Mouse (Mus musculus) MEL (cell line): Measurements from ENCODE around the gene Atrnl1. TPM values are rescaled to one million over a fixed set of nuclear protein-coding genes. Genes with fewer than 3 reads are reported as not detected.

Source experiments
- DNase-seq: peaks from one replicate; pipeline ENCODE4 v3.0.0; 2011; ENCODE audit warnings: low read depth, low spot score
- H3K27ac ChIP-seq: 2 replicates; pipeline ENCODE4 v1.5.1; 2012; ENCODE audit warnings: low read depth, mild to moderate bottlenecking, control low read depth, low read length, moderate library complexity; ENCODE audit not compliant: control insufficient read depth
- H3K27me3 ChIP-seq, 2 experiments: fragments of 150-350 bp in 1 of 2; sonication (generic) in 1 of 2; 2 replicates each; pipeline ENCODE4 v1.6.1; 2012; ENCODE audit warnings: low read length in 2 of 2, mild to moderate bottlenecking in 2 of 2, improper control_type of control experiment in 1 of 2, moderate library complexity in 1 of 2; ENCODE audit not compliant: insufficient read depth in 2 of 2, control insufficient read depth in 1 of 2
- H3K36me3 ChIP-seq, 2 experiments: 2 replicates each; pipeline ENCODE4 v1.6.1; 2012 to 2014; ENCODE audit warnings: low read length in 2 of 2, improper control_type of control experiment in 1 of 2, inconsistent platforms in 1 of 2, mild to moderate bottlenecking in 1 of 2; ENCODE audit not compliant: insufficient read depth in 2 of 2, control insufficient read depth in 1 of 2
- H3K4me1 ChIP-seq, 2 experiments: fragments of 150-350 bp in 1 of 2; sonication (generic) in 1 of 2; 2 replicates each; pipeline ENCODE4 v1.6.1; 2012; ENCODE audit warnings: low read length in 2 of 2, improper control_type of control experiment in 1 of 2, mild to moderate bottlenecking in 1 of 2; ENCODE audit not compliant: insufficient read depth in 2 of 2, control insufficient read depth in 1 of 2
- H3K4me3 ChIP-seq, 2 experiments: fragments of 150-350 bp in 1 of 2; sonication (generic) in 1 of 2; 2 replicates each; pipeline ENCODE4 v1.5.1; 2012; ENCODE audit warnings: low read depth in 2 of 2, low read length in 2 of 2, mild to moderate bottlenecking in 2 of 2, moderate library complexity in 2 of 2, control low read depth in 1 of 2, improper control_type of control experiment in 1 of 2; ENCODE audit not compliant: control insufficient read depth in 1 of 2, insufficient read depth in 1 of 2
- H3K79me2 ChIP-seq: 2 replicates; pipeline ENCODE4 v1.6.1; 2012; ENCODE audit warnings: mild to moderate bottlenecking, low read length, moderate library complexity; ENCODE audit not compliant: control insufficient read depth, poor library complexity, insufficient read depth
- H3K9ac ChIP-seq: 2 replicates; pipeline ENCODE4 v1.6.1; 2012; ENCODE audit warnings: low read depth, mild to moderate bottlenecking, control low read depth, low read length, moderate library complexity; ENCODE audit not compliant: control insufficient read depth, poor library complexity, severe bottlenecking
- H3K9me3 ChIP-seq: fragments of 150-350 bp; sonication (generic); replicated peaks from 2 replicates; pipeline ENCODE4 v1.6.1; 2012; ENCODE audit warnings: mild to moderate bottlenecking, low read length, improper control_type of control experiment, moderate library complexity; ENCODE audit not compliant: insufficient read depth
- BHLHE40 ChIP-seq: IDR thresholded peaks from 2 replicates; pipeline ENCODE4 v1.6.1; 2012; ENCODE audit warnings: low read depth, mild to moderate bottlenecking, inconsistent platforms, low read length, improper control_type of control experiment, borderline replicate concordance
- CHD1 ChIP-seq: IDR thresholded peaks from 2 replicates; pipeline ENCODE4 v1.6.1; 2012; ENCODE audit warnings: low read depth, mild to moderate bottlenecking, inconsistent platforms, low read length, improper control_type of control experiment
- CHD2 ChIP-seq: IDR thresholded peaks from 2 replicates; pipeline ENCODE4 v1.6.1; 2011; ENCODE audit warnings: low read length, improper control_type of control experiment
- CTCF ChIP-seq, 3 experiments: IDR thresholded peaks in 2 of 3; conservative IDR thresholded peaks in 1 of 3; 2 replicates each; pipeline ENCODE4 v1.5.1; 2011 to 2012; ENCODE audit warnings: low read length in 3 of 3, low read depth in 2 of 3, mild to moderate bottlenecking in 2 of 3, improper control_type of control experiment in 1 of 3, inconsistent platforms in 1 of 3, mixed read lengths in 1 of 3, moderate library complexity in 1 of 3; ENCODE audit not compliant: control insufficient read depth in 1 of 3, insufficient read depth in 1 of 3, poor library complexity in 1 of 3, severe bottlenecking in 1 of 3
- E2F4 ChIP-seq: IDR thresholded peaks from 2 replicates; pipeline ENCODE4 v1.6.1; 2011; ENCODE audit warnings: low read depth, low read length, improper control_type of control experiment, borderline replicate concordance
- ELF1 ChIP-seq: IDR thresholded peaks from 2 replicates; pipeline ENCODE4 v1.6.1; 2014; ENCODE audit warnings: low read depth, mild to moderate bottlenecking, inconsistent platforms, low read length, improper control_type of control experiment, moderate library complexity
- EP300 ChIP-seq, 2 experiments: IDR thresholded peaks; 2 replicates each; pipeline ENCODE4 v1.6.1; 2011; ENCODE audit warnings: improper control_type of control experiment in 2 of 2, low read length in 2 of 2, low read depth in 1 of 2, mild to moderate bottlenecking in 1 of 2
- GABPA ChIP-seq: IDR thresholded peaks from 2 replicates; pipeline ENCODE4 v1.6.1; 2012; ENCODE audit warnings: low read depth, mild to moderate bottlenecking, inconsistent platforms, low read length, improper control_type of control experiment, moderate library complexity
- GATA1 ChIP-seq: IDR thresholded peaks from 2 replicates; pipeline ENCODE4 v1.6.1; 2011; ENCODE audit warnings: low read depth, low read length, improper control_type of control experiment
- JUND ChIP-seq: IDR thresholded peaks from 2 replicates; pipeline ENCODE4 v1.6.1; 2011; ENCODE audit warnings: low read depth, mild to moderate bottlenecking, improper control_type of control experiment, low read length
- KAT2A ChIP-seq: conservative IDR thresholded peaks from 2 replicates; pipeline ENCODE4 v1.6.1; 2012; ENCODE audit warnings: low read depth, low read length, improper control_type of control experiment, inconsistent platforms
- MAFK ChIP-seq: IDR thresholded peaks from 2 replicates; pipeline ENCODE4 v1.6.1; 2011; ENCODE audit warnings: low read depth, mild to moderate bottlenecking, low read length, improper control_type of control experiment, borderline replicate concordance
- MAX ChIP-seq: IDR thresholded peaks from 2 replicates; pipeline ENCODE4 v1.6.1; 2011; ENCODE audit warnings: low read length, improper control_type of control experiment
- MAZ ChIP-seq: IDR thresholded peaks from 2 replicates; pipeline ENCODE4 v1.6.1; 2012; ENCODE audit warnings: low read depth, mild to moderate bottlenecking, inconsistent platforms, low read length, improper control_type of control experiment
- MEF2A ChIP-seq: IDR thresholded peaks from 2 replicates; pipeline ENCODE4 v1.6.1; 2014; ENCODE audit warnings: low read depth, mild to moderate bottlenecking, inconsistent platforms, low read length, improper control_type of control experiment; ENCODE audit not compliant: poor library complexity, insufficient replicate concordance, severe bottlenecking; ENCODE audit errors: extremely low read depth
- MXI1 ChIP-seq: IDR thresholded peaks from 2 replicates; pipeline ENCODE4 v1.6.1; 2011; ENCODE audit warnings: mild to moderate bottlenecking, low read depth, low read length, improper control_type of control experiment
- MYB ChIP-seq: IDR thresholded peaks from 2 replicates; pipeline ENCODE4 v1.6.1; 2011; ENCODE audit warnings: mild to moderate bottlenecking, low read depth, low read length, improper control_type of control experiment
- MYC ChIP-seq: IDR thresholded peaks from 2 replicates; pipeline ENCODE4 v1.6.1; 2011; ENCODE audit warnings: low read depth, mild to moderate bottlenecking, low read length, improper control_type of control experiment, moderate library complexity
- NELFE ChIP-seq: IDR thresholded peaks from 2 replicates; pipeline ENCODE4 v1.6.1; 2011; ENCODE audit warnings: low read depth, low read length, improper control_type of control experiment
- NRF1 ChIP-seq: IDR thresholded peaks from 2 replicates; pipeline ENCODE4 v1.6.1; 2014; ENCODE audit warnings: low read depth, mild to moderate bottlenecking, inconsistent platforms, low read length, improper control_type of control experiment, moderate library complexity; ENCODE audit not compliant: poor library complexity, insufficient read depth, severe bottlenecking
- POLR2A ChIP-seq, 2 experiments: IDR thresholded peaks; 2 replicates each; pipeline ENCODE4 v1.6.1; 2011 to 2012; ENCODE audit warnings: low read length in 2 of 2, mild to moderate bottlenecking in 2 of 2, control low read depth in 1 of 2, improper control_type of control experiment in 1 of 2, low read depth in 1 of 2, moderate library complexity in 1 of 2; ENCODE audit not compliant: control insufficient read depth in 1 of 2, insufficient read depth in 1 of 2, poor library complexity in 1 of 2
- POLR2AphosphoS2 ChIP-seq: IDR thresholded peaks from 2 replicates; pipeline ENCODE4 v1.6.1; 2011; ENCODE audit warnings: low read length, improper control_type of control experiment
- POLR2AphosphoS5 ChIP-seq: IDR thresholded peaks from 2 replicates; pipeline ENCODE4 v1.6.1; 2012; ENCODE audit warnings: low read depth, borderline replicate concordance, mild to moderate bottlenecking, inconsistent platforms, low read length, moderate library complexity, mixed read lengths
- RAD21 ChIP-seq: IDR thresholded peaks from 2 replicates; pipeline ENCODE4 v1.6.1; 2011; ENCODE audit warnings: mild to moderate bottlenecking, low read depth, low read length, improper control_type of control experiment
- RCOR1 ChIP-seq: IDR thresholded peaks from 2 replicates; pipeline ENCODE4 v1.6.1; 2012; ENCODE audit warnings: low read depth, mild to moderate bottlenecking, inconsistent platforms, low read length, improper control_type of control experiment
- SIN3A ChIP-seq: IDR thresholded peaks from 2 replicates; pipeline ENCODE4 v1.6.1; 2012; ENCODE audit warnings: low read length, improper control_type of control experiment, inconsistent platforms
- SMC3 ChIP-seq: IDR thresholded peaks from 2 replicates; pipeline ENCODE4 v1.6.1; 2011; ENCODE audit warnings: low read depth, low read length, improper control_type of control experiment
- TAL1 ChIP-seq: IDR thresholded peaks from 2 replicates; pipeline ENCODE4 v1.6.1; 2012; ENCODE audit warnings: mild to moderate bottlenecking, inconsistent platforms, low read length, moderate library complexity, mixed read lengths
- TBP ChIP-seq: IDR thresholded peaks from 2 replicates; pipeline ENCODE4 v1.8.0; 2011; ENCODE audit warnings: low read depth, low read length, improper control_type of control experiment
- TCF12 ChIP-seq: IDR thresholded peaks from 2 replicates; pipeline ENCODE4 v1.6.1; 2014; ENCODE audit warnings: low read depth, mild to moderate bottlenecking, inconsistent platforms, low read length, improper control_type of control experiment, moderate library complexity
- UBTF ChIP-seq: IDR thresholded peaks from 2 replicates; pipeline ENCODE4 v1.6.1; 2012; ENCODE audit warnings: low read depth, mild to moderate bottlenecking, inconsistent platforms, low read length, improper control_type of control experiment, moderate library complexity, borderline replicate concordance; ENCODE audit not compliant: insufficient read depth
- USF1 ChIP-seq: IDR thresholded peaks from 2 replicates; pipeline ENCODE4 v1.6.1; 2014; ENCODE audit warnings: low read depth, mild to moderate bottlenecking, inconsistent platforms, low read length, improper control_type of control experiment, moderate library complexity
- USF2 ChIP-seq, 2 experiments: IDR thresholded peaks; 2 replicates each; pipeline ENCODE4 v1.6.1; 2011 to 2012; ENCODE audit warnings: improper control_type of control experiment in 2 of 2, low read length in 2 of 2, borderline replicate concordance in 1 of 2, inconsistent platforms in 1 of 2, low read depth in 1 of 2, mild to moderate bottlenecking in 1 of 2; ENCODE audit not compliant: insufficient read depth in 1 of 2
- ZC3H11A ChIP-seq: IDR thresholded peaks from 2 replicates; pipeline ENCODE4 v1.6.1; 2012; ENCODE audit warnings: low read depth, mild to moderate bottlenecking, inconsistent platforms, low read length, improper control_type of control experiment
- ZKSCAN1 ChIP-seq: IDR thresholded peaks from 2 replicates; pipeline ENCODE4 v1.6.1; 2012; ENCODE audit warnings: low read depth, mild to moderate bottlenecking, inconsistent platforms, low read length, improper control_type of control experiment, moderate library complexity
- ZMIZ1 ChIP-seq: IDR thresholded peaks from 2 replicates; pipeline ENCODE4 v1.6.1; 2012; ENCODE audit warnings: low read depth, mild to moderate bottlenecking, inconsistent platforms, low read length, improper control_type of control experiment, moderate library complexity
- ZNF384 ChIP-seq: IDR thresholded peaks from 2 replicates; pipeline ENCODE4 v1.6.1; 2012; ENCODE audit warnings: low read depth, mild to moderate bottlenecking, inconsistent platforms, low read length, improper control_type of control experiment
- polyA plus RNA-seq, 2 experiments: library from polyadenylated mRNA; stranded (reverse) in 1 of 2; unstranded in 1 of 2; fragments of >175 nt in 1 of 2; fragments of >200 nt in 1 of 2; gene quantifications; 2 replicates each; pipeline versions ENCODE4 v1.2.1 to v1.2.4; 2012; ENCODE audit warnings: low replicate concordance in 2 of 2, low read depth in 1 of 2; ENCODE audit not compliant: insufficient read length in 2 of 2, insufficient read depth in 1 of 2, missing spikeins in 1 of 2
- total RNA-seq: library from RNA; depleted of rRNA; stranded (reverse); fragments of 300-350 nt; gene quantifications from 2 replicates; pipeline ENCODE4 v1.2.3, GENCODE M21; 2012

Atrnl1 gene
- total and polyA plus RNA-seq, 3 experiments, result 6.4 to 8.2 TPM; not detected in 1

DNA sequence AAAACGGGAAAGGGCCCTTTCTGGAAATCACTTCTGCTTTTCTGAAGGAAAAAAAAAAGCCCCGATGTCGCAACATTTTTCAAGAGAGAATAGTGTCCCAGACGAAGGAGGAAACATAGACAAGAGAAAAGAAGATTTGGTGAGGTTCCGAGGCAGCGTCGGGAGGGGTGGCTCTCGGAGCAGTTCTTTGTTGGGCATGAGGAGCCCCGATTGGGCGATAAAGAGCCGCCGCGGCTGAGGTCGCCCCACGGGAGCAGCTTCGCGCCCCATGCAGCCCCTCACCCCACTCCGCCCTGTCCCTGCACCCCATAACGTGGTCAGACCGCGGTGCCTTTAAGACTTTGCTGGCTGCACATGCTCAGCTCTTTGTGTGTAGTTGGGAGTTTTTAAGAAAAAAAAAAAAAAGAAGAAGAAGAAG lies 767 bp upstream of the Atrnl1 start:
- Histone ChIP-seq H3K27ac (peak overlapping the region; percentile 78), H3K36me3 (peaks cover 0 to 9% of the 10 kb centered on the region in 2 experiments; a peak in 2 of 4 replicates), H3K79me2 (peaks cover 11% of the 10 kb centered on the region), H3K27me3 (no peaks in the 10 kb centered on the region), H3K9me3 (no peaks in the 10 kb centered on the region), H3K9ac (peak overlapping the region; percentile 80), H3K4me1 (peaks cover 6 to 16% of the 10 kb centered on the region in 2 experiments), H3K4me3 (peak overlapping the region; percentile 68 to 71)
- peak; percentile 88 for DNase-seq
- TF ChIP-seq POLR2AphosphoS5 (no peak), POLR2A (IDR thresholded peaks at IDR 0.05; ENCODE audit: control insufficient read depth in 1 of 2, insufficient read depth in 1 of 2, low read depth in 1 of 2, low read length in 2 of 2, poor library complexity in 1 of 2) (no peak; a peak in 1 of 4 replicates), SMC3 (no peak), USF2 (IDR thresholded peaks at IDR 0.05; ENCODE audit: borderline replicate concordance in 1 of 2, insufficient read depth in 1 of 2, low read depth in 1 of 2, low read length in 2 of 2) (no peak), RAD21 (no peak), NELFE (no peak), MAZ (no peak), RCOR1 (peak; percentile 38; the same call in 1 of the 2 replicates), MAFK (no peak), USF1 (no peak), MEF2A (no peak), KAT2A (no peak), CHD2 (no peak; the same call in 1 of the 2 replicates), ZKSCAN1 (no peak), TBP (no peak; the same call in 1 of the 2 replicates), GABPA (no peak), SIN3A (peak; percentile 76; the same call in 1 of the 2 replicates), TAL1 (no peak), ZMIZ1 (no peak), UBTF (0 out of 2 replicates have a peak, but pooled peaks have one; percentile 39), TCF12 (no peak), GATA1 (no peak), ZNF384 (peak; percentile 94), CHD1 (no peak), CTCF (IDR thresholded peaks at IDR 0.05 in 2 of 3, conservative IDR thresholded peaks at IDR 0.05 in 1 of 3; ENCODE audit: control insufficient read depth in 1 of 3, insufficient read depth in 1 of 3, low read depth in 2 of 3, low read length in 3 of 3, poor library complexity in 1 of 3, severe bottlenecking in 1 of 3) (no peak), ZC3H11A (no peak), BHLHE40 (peak; percentile 51; the same call in 1 of the 2 replicates), NRF1 (peak; percentile 63), ELF1 (no peak), MXI1 (peak; percentile 89), EP300 (IDR thresholded peaks at IDR 0.05; ENCODE audit: low read depth in 1 of 2, low read length in 2 of 2) (peak in 1 of 2 experiments; percentile 51; a peak in 1 of 4 replicates), POLR2AphosphoS2 (no peak), E2F4 (0 out of 2 replicates have a peak, but pooled peaks have one; percentile 6), MYB (no peak), MAX (peak; percentile 79; the same call in 1 of the 2 replicates), MYC (peak; percentile 81), JUND (no peak)
